Mouse (Mus musculus) limb, embryonic 14.5 days (tissue): ENCODE results near the gene Gm42688. TPM values are rescaled to one million over a fixed set of nuclear protein-coding genes. Genes with fewer than 3 reads are reported as not detected.
A peak's percentile ranks its signal among the peaks of the same experiment; 100 is the strongest.

Source experiments
- ATAC-seq: fragments of 200-750 bp; cut with Nextera tagmentation; 2 replicates; pipeline ENCODE4 v1.8.0; 2017; ENCODE audit warnings: low read depth, moderate number of reproducible peaks, moderate TSS enrichment; ENCODE audit not compliant: low FRiP score
- DNase-seq: peaks from one replicate; pipeline ENCODE4 v3.0.0-alpha.2; 2015; ENCODE audit warnings: low spot score
- H3K27ac ChIP-seq: fragments of 300-500 bp; sonication (generic); replicated peaks from 2 replicates; pipeline ENCODE4 v1.5.1; 2014; ENCODE audit warnings: low read depth, mild to moderate bottlenecking, low read length, moderate library complexity, mixed read lengths
- H3K27me3 ChIP-seq: fragments of 300-500 bp; sonication (generic); 2 replicates; pipeline ENCODE4 v1.6.1; 2014; ENCODE audit warnings: low read length, mixed read lengths; ENCODE audit not compliant: control insufficient read depth, insufficient read depth
- H3K36me3 ChIP-seq: fragments of 300-500 bp; sonication (generic); 2 replicates; pipeline ENCODE4 v1.6.1; 2014; ENCODE audit warnings: mild to moderate bottlenecking, low read length, moderate library complexity, mixed read lengths; ENCODE audit not compliant: control insufficient read depth, insufficient read depth
- H3K4me1 ChIP-seq: fragments of 300-500 bp; sonication (generic); 2 replicates; pipeline ENCODE4 v1.6.1; 2014; ENCODE audit warnings: antibody characterized with exemption, low read length, mixed read lengths; ENCODE audit not compliant: control insufficient read depth, insufficient read depth
- H3K4me2 ChIP-seq: fragments of 300-500 bp; sonication (generic); replicated peaks from 2 replicates; pipeline ENCODE4 v1.6.1; 2014; ENCODE audit warnings: low read depth, mild to moderate bottlenecking, low read length, moderate library complexity; ENCODE audit not compliant: severe bottlenecking
- H3K4me3 ChIP-seq: fragments of 300-500 bp; sonication (generic); replicated peaks from 2 replicates; pipeline ENCODE4 v1.5.1; 2014; ENCODE audit warnings: low read length
- H3K9ac ChIP-seq: fragments of 300-500 bp; sonication (generic); 2 replicates; pipeline ENCODE4 v1.6.1; 2014; ENCODE audit warnings: mild to moderate bottlenecking, low read depth, low read length, moderate library complexity; ENCODE audit not compliant: severe bottlenecking
- H3K9me3 ChIP-seq: fragments of 300-500 bp; sonication (generic); 2 replicates; pipeline ENCODE4 v1.6.1; 2016; ENCODE audit warnings: low read length; ENCODE audit not compliant: control insufficient read depth
- POLR2A ChIP-seq: fragments of 200-500 bp; IDR thresholded peaks from 2 replicates; pipeline ENCODE4 v1.8.0; 2012; ENCODE audit warnings: inconsistent platforms, mild to moderate bottlenecking, moderate library complexity, borderline replicate concordance; ENCODE audit not compliant: insufficient read depth, insufficient read length; ENCODE audit errors: extremely low read depth
- WGBS: fragments of 180-500 bp; shearing (Covaris S2); extraction: QIAGEN DNeasy Blood & Tissue Kit; methylation state at CpG from one replicate; pipeline ENCODE4 v1.1.7; 2014; 5-methylcytosine and 5-hydroxymethylcytosine counted together
- polyA plus RNA-seq, 2 experiments: library from polyadenylated mRNA; depleted of rRNA in 1 of 2; stranded (reverse) in 1 of 2; unstranded in 1 of 2; fragments of >200 nt; fragmentation: Nextera tagmentation in 1 of 2; extraction: Ambion mirVana in 1 of 2; gene quantifications; 2 replicates each; pipeline versions ENCODE4 v1.2.1 to v1.2.3; 2012 to 2014

Gm42688 gene
- polyA plus RNA-seq, 2 experiments: 2.5 to 7.0 TPM

GRCm38 (mm10) chr6:83108762-83109668 lies 7.6 kb downstream of the Gm42688 start, which contains the start of gene Mrpl53:
Mrpl53 (plus strand) TSS chr6:83109040.
- Histone ChIP-seq H3K27ac (peak within 1 kb of the TSS; percentile 71), H3K4me1 (peaks cover 12% of the 10 kb centered on the region), H3K4me2 (peak within 1 kb of the TSS; percentile 86), H3K4me3 (peak within 1 kb of the TSS; percentile 84), H3K36me3 (peaks cover 12% of the 10 kb centered on the region; the same call in 1 of the 2 replicates), H3K9ac (peak within 1 kb of the TSS; percentile 89), H3K27me3 (no peaks in the 10 kb centered on the region), H3K9me3 (no peaks in the 10 kb centered on the region)
- ATAC-seq: peak; percentile 87
- under 1% methylated on average over 76 of the region's 76 CpGs for WGBS
- TF ChIP-seq POLR2A: peak; percentile 56; the same call in 1 of the 2 replicates
- peak; percentile 72 for DNase-seq

- WGBS: 90% methylated on average over 4 of the region's 4 CpGs
- Histone ChIP-seq H3K4me1 (peaks cover 16% of the 10 kb centered on the region), H3K27me3 (no peaks in the 10 kb centered on the region), H3K27ac (no peak overlapping the region), H3K9ac (no peak overlapping the region), H3K4me3 (no peak overlapping the region), H3K9me3 (no peaks in the 10 kb centered on the region), H3K4me2 (no peak overlapping the region), H3K36me3 (peaks cover 13% of the 10 kb centered on the region)
- no peak for ATAC-seq
- TF ChIP-seq POLR2A: no peak
- DNase-seq: no peak
These were observed 10.2 kb downstream of the Gm42688 start for GRCm38 (mm10) chr6:83111510-83112136.

GRCm38 (mm10) chr6:83115011-83115671 lies 13.7 kb downstream of the Gm42688 start, which contains the start of gene Mogs:
Mogs (plus strand) TSS chr6:83115496.
- 2% methylated on average over 41 of the region's 58 CpGs for WGBS
- peak within 1 kb of the TSS; percentile 84 for H3K9ac ChIP-seq
- peak within 1 kb of the TSS; percentile 73 for H3K27ac ChIP-seq
- H3K36me3 ChIP-seq: peaks cover 40% of the 10 kb centered on the region
- peak within 1 kb of the TSS; percentile 84 for H3K4me3 ChIP-seq
- peak; percentile 81 for DNase-seq
- peak within 1 kb of the TSS; percentile 94 for H3K4me2 ChIP-seq
- peak; percentile 75; the same call in 1 of the 2 replicates for TF ChIP-seq POLR2A
- no peaks in the 10 kb centered on the region for H3K27me3 ChIP-seq
- peaks cover 16% of the 10 kb centered on the region for H3K4me1 ChIP-seq
- ATAC-seq: peak; percentile 90
- H3K9me3 ChIP-seq: no peaks in the 10 kb centered on the region

- Histone ChIP-seq H3K27me3 (no peaks in the 10 kb centered on the region), H3K4me1 (peaks cover 17% of the 10 kb centered on the region), H3K9ac (peak overlapping the region; percentile 84), H3K4me3 (peak overlapping the region; percentile 84), H3K27ac (peak overlapping the region; percentile 73), H3K9me3 (no peaks in the 10 kb centered on the region), H3K4me2 (peak overlapping the region; percentile 94), H3K36me3 (peaks cover 37% of the 10 kb centered on the region)
- TF ChIP-seq POLR2A: no peak
- no peak for DNase-seq
- ATAC-seq: peak; percentile 35
- WGBS: 2% methylated on average over 24 of the region's 48 CpGs
These were observed 14.4 kb downstream of the Gm42688 start for GRCm38 (mm10) chr6:83115682-83116372.
